Mouse (Mus musculus): ENCODE data around the gene Pmepa1. TPM values are rescaled to one million over a fixed set of nuclear protein-coding genes. Genes with fewer than 3 reads are reported as not detected.

The Pmepa1 gene
- polyA plus RNA-seq, 1 experiment from 2014 or later = 9.8 TPM

DNA sequence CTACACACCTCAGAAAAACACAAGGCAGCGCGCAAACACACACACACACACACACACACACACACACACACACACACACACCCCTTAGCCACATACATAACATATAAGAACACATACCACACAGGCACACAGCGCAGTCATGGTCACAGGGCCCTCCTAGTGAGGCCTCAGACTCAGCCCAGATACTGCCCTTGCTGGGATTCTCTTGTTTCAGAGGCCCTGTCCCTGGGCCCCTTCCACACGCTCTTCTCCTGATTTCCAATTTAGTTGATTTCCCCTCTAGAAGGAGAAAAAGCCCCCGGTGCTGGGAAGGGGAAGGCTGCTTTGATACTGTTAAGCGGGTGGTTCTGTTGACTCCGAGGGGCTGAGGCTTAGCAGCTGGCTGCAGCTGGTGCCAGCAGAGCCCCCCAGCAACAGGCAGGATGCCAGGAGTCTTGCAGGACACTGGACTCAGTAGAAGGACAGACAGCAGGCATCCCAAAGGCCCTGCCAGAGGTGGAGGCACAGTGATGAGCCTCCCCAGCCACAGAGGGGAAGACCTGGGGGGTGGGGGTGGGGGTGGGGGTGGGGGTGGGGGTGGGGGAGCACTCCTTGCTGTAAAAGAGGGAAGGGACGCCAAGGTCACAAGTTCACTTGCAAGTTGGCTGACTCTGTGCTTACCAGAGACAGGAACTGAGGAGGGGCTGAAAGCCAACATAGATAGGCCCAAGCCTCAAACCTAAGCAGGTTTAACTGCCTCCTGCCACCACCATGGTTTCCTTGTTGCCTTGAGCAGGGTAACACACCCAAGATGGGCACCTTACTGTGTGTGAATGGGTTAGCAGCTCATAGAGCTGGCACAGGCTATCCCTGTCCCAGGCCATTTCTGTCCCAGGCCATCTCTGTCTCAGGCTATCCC lies 40.6 kb downstream of the Pmepa1 start:
- Histone ChIP-seq H3K27me3 (replicated peaks; ENCODE audit: insufficient read depth, low read length) (no peaks in the 10 kb centered on the region), H3K27ac (ENCODE audit: low read length) (no peak overlapping the region), H3K4me1 (ENCODE audit: insufficient read depth, low read depth, low read length) (peaks cover 6% of the 10 kb centered on the region), H3K9ac (replicated peaks; ENCODE audit: low read depth) (no peak overlapping the region), H3K9me3 (ENCODE audit: low read length) (no peaks in the 10 kb centered on the region), H3K4me2 (replicated peaks; ENCODE audit: low read depth, low read length) (no peak overlapping the region), H3K36me3 (ENCODE audit: insufficient read depth, low read length) (no peaks in the 10 kb centered on the region; the same call in 1 of the 2 replicates), H3K4me3 (ENCODE audit: low read depth, low read length) (no peak overlapping the region)
- no peak for TF ChIP-seq CTCF (IDR thresholded peaks at IDR 0.05)
- no peak for TF ChIP-seq EP300 (IDR thresholded peaks at IDR 0.05)
- 54% methylated on average over 7 of the region's 8 CpGs for WGBS
- ATAC-seq (peak; percentile 19; the same call in 1 of the 2 replicates), DNase-seq (ENCODE audit: low spot score) (no peak)

DNA sequence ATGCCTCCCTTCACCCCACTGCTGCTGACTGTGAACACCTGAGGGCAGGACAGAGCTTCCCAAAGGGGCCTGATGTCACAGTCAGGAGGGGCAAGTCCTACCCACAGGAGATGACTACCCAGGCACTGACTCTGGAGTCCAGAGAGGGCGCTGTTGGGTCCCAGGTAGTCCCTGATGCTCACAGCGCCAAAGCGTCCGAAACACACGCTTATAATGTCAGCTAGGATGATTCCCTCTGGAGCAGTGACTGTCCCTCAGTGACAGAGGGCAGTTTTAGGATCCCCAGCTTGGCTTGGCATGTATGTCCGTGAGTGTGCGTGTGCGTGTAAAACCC lies 43.6 kb downstream of the Pmepa1 start:
- no peaks in the 10 kb centered on the region; the same call in 1 of the 2 replicates for H3K36me3 ChIP-seq (ENCODE audit: insufficient read depth, low read length)
- no peak overlapping the region for H3K4me3 ChIP-seq (ENCODE audit: low read depth, low read length)
- H3K4me1 ChIP-seq (ENCODE audit: insufficient read depth, low read depth, low read length) = no peaks in the 10 kb centered on the region; the same call in 1 of the 2 replicates
- ATAC-seq = no peak
- H3K27ac ChIP-seq (ENCODE audit: low read length) = no peak overlapping the region
- H3K9me3 ChIP-seq (ENCODE audit: low read length) = no peaks in the 10 kb centered on the region
- TF ChIP-seq EP300 (IDR thresholded peaks at IDR 0.05) (no peak), CTCF (IDR thresholded peaks at IDR 0.05) (peak; percentile 48)
- 87% methylated on average over 8 of the region's 8 CpGs for WGBS
- DNase-seq (ENCODE audit: low spot score) = no peak
- H3K4me2 ChIP-seq (replicated peaks; ENCODE audit: low read depth, low read length) = no peak overlapping the region
- H3K27me3 ChIP-seq (replicated peaks; ENCODE audit: insufficient read depth, low read length) = no peaks in the 10 kb centered on the region
- no peak overlapping the region for H3K9ac ChIP-seq (replicated peaks; ENCODE audit: low read depth)

DNA sequence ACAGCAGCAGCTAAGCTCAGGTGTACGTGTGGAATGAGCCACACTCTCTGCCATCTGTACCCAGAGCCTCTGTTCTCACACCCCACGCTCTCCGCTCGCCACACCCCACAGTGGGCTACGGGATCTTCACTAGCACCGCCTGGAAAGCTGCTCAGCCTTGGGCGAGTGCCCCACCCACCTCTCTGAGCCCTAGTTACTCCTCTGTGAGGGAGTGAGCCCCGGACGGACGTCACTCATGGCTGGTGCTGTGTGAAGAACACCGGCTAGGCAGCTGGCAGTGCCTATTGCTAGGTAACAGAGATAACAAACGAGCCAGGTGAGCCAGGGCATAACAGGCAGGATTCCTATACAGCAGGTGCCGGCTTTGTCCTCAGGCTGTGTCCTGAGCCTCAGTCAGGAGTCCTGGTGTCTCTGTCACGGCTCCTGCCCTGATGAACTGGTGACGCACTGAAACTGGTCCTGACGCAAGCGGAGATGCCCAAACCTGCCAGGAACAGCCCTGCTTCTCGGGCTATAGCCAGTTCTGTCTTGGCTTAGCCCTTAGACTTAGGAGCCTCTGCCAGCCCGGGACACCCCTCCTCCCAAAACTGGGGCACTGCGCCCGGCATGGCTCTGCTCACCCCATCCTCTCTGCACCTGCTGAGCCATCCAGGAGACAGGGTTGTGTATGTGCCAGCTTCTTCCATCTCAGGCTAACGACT lies 44.1 kb downstream of the Pmepa1 start:
- 74% methylated on average over 22 of the region's 22 CpGs for WGBS
- H3K4me3 ChIP-seq (ENCODE audit: low read depth, low read length) = no peak overlapping the region
- H3K27ac ChIP-seq (ENCODE audit: low read length) = no peak overlapping the region
- TF ChIP-seq EP300 (IDR thresholded peaks at IDR 0.05) (no peak), CTCF (IDR thresholded peaks at IDR 0.05) (no peak)
- no peaks in the 10 kb centered on the region for H3K27me3 ChIP-seq (replicated peaks; ENCODE audit: insufficient read depth, low read length)
- no peak overlapping the region for H3K4me2 ChIP-seq (replicated peaks; ENCODE audit: low read depth, low read length)
- H3K4me1 ChIP-seq (ENCODE audit: insufficient read depth, low read depth, low read length) = no peaks in the 10 kb centered on the region; the same call in 1 of the 2 replicates
- ATAC-seq = peak; percentile 34; the same call in 1 of the 2 replicates
- H3K9ac ChIP-seq (replicated peaks; ENCODE audit: low read depth) = no peak overlapping the region
- no peak for DNase-seq (ENCODE audit: low spot score)
- no peaks in the 10 kb centered on the region for H3K9me3 ChIP-seq (ENCODE audit: low read length)
- no peaks in the 10 kb centered on the region; the same call in 1 of the 2 replicates for H3K36me3 ChIP-seq (ENCODE audit: insufficient read depth, low read length)

DNA sequence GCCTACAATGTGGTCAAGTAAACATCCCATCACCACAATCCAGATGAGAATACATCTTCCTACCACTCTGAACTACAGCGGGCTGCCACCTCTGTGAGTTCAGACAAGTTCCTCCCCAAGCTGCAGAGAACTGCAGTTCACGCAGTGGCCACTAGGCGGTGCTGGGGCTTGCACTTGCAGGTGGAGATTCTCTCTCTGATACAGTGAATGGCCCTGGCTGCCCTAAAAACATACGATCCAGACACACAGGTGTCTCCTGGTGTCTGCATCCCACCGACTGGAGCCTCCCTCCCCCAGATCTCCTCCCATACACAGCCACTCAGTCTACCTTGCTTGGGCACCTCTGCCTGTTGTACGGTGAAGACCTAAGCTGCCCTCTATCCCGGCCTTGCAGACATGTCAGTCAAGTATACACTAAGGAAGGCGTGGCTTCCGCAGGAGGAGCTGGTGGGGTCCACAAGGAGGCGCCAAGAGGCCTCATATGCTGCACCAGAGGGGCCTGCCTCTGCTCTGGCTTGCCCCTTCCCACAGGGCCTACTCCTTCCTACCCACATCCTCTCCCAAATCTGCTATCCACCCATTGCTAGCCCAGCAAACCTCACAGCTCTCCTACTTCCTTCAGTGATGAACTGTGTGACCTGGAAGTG lies 46.6 kb downstream of the Pmepa1 start:
- Histone ChIP-seq H3K27ac (ENCODE audit: low read length) (no peak overlapping the region), H3K4me2 (replicated peaks; ENCODE audit: low read depth, low read length) (peak overlapping the region; percentile 36; the same call in 1 of the 2 replicates), H3K9me3 (ENCODE audit: low read length) (no peaks in the 10 kb centered on the region), H3K27me3 (replicated peaks; ENCODE audit: insufficient read depth, low read length) (no peaks in the 10 kb centered on the region), H3K4me3 (ENCODE audit: low read depth, low read length) (no peak overlapping the region), H3K9ac (replicated peaks; ENCODE audit: low read depth) (no peak overlapping the region), H3K4me1 (ENCODE audit: insufficient read depth, low read depth, low read length) (no peaks in the 10 kb centered on the region), H3K36me3 (ENCODE audit: insufficient read depth, low read length) (no peaks in the 10 kb centered on the region; the same call in 1 of the 2 replicates)
- DNase-seq (ENCODE audit: low spot score) (peak; percentile 87), ATAC-seq (peak; percentile 74)
- WGBS = 11% methylated on average over 9 of the region's 10 CpGs
- TF ChIP-seq CTCF (IDR thresholded peaks at IDR 0.05) (peak; percentile 97), EP300 (IDR thresholded peaks at IDR 0.05) (no peak)

DNA sequence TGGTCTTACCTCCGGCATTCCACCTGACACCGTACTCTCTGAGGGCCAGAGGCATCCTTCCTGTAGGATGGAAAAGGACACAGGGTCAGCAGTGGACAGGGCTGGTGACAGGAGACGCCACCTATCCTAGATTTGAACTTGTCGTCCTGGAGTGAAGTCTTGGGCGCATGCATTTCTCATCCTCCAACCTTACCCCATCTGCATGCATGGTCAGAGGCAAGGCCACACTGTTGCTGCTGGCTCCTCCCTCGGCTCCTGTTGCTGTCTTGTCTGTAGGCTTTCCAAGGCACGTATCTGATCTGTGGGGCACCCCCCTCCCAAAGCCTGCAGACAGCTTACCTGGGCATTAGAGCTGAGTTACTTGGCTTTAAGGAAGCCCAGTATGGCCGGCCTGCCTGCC lies 47.8 kb downstream of the Pmepa1 start:
- DNase-seq (ENCODE audit: low spot score) = no peak
- no peak overlapping the region for H3K4me2 ChIP-seq (replicated peaks; ENCODE audit: low read depth, low read length)
- H3K4me1 ChIP-seq (ENCODE audit: insufficient read depth, low read depth, low read length) = no peaks in the 10 kb centered on the region
- 89% methylated on average over 7 of the region's 8 CpGs for WGBS
- H3K9me3 ChIP-seq (ENCODE audit: low read length) = no peaks in the 10 kb centered on the region
- no peak for ATAC-seq
- H3K27ac ChIP-seq (ENCODE audit: low read length) = no peak overlapping the region
- no peak overlapping the region for H3K9ac ChIP-seq (replicated peaks; ENCODE audit: low read depth)
- H3K4me3 ChIP-seq (ENCODE audit: low read depth, low read length) = no peak overlapping the region
- no peaks in the 10 kb centered on the region; the same call in 1 of the 2 replicates for H3K36me3 ChIP-seq (ENCODE audit: insufficient read depth, low read length)
- H3K27me3 ChIP-seq (replicated peaks; ENCODE audit: insufficient read depth, low read length) = no peaks in the 10 kb centered on the region
- TF ChIP-seq EP300 (IDR thresholded peaks at IDR 0.05) (no peak), CTCF (IDR thresholded peaks at IDR 0.05) (no peak)

DNA sequence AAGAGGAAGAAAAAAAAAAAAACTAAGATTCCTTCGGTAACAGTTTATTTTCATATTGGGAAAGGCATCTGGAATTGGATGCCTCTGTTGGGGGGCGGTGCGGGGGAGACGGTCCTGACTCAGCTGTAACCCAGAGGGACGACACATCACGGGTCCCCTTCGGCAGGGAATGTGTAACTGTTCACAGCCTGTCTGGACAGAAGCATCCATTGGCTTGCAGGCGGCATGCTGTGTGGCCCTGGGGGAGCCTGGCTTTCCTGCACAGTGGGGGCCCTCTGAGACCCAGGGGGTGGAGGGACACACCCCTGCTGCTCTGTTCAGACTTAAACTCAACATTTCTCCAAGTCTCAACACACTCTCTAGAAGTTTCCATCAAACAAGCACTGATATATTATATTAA lies 49.5 kb downstream of the Pmepa1 start:
- no peak for ATAC-seq
- no peak overlapping the region for H3K9ac ChIP-seq (replicated peaks; ENCODE audit: low read depth)
- H3K4me2 ChIP-seq (replicated peaks; ENCODE audit: low read depth, low read length) = no peak overlapping the region
- TF ChIP-seq EP300 (IDR thresholded peaks at IDR 0.05) (no peak), CTCF (IDR thresholded peaks at IDR 0.05) (no peak)
- H3K27me3 ChIP-seq (replicated peaks; ENCODE audit: insufficient read depth, low read length) = no peaks in the 10 kb centered on the region
- 83% methylated on average over 8 of the region's 8 CpGs for WGBS
- H3K36me3 ChIP-seq (ENCODE audit: insufficient read depth, low read length) = no peaks in the 10 kb centered on the region; the same call in 1 of the 2 replicates
- H3K4me3 ChIP-seq (ENCODE audit: low read depth, low read length) = no peak overlapping the region
- no peaks in the 10 kb centered on the region for H3K4me1 ChIP-seq (ENCODE audit: insufficient read depth, low read depth, low read length)
- no peaks in the 10 kb centered on the region for H3K9me3 ChIP-seq (ENCODE audit: low read length)
- H3K27ac ChIP-seq (ENCODE audit: low read length) = no peak overlapping the region
- DNase-seq (ENCODE audit: low spot score) = no peak

All from lung, postnatal 0 days (tissue).